28 mouse cellular contexts compared by ENCODE assay signal in the genomic region with DNA sequence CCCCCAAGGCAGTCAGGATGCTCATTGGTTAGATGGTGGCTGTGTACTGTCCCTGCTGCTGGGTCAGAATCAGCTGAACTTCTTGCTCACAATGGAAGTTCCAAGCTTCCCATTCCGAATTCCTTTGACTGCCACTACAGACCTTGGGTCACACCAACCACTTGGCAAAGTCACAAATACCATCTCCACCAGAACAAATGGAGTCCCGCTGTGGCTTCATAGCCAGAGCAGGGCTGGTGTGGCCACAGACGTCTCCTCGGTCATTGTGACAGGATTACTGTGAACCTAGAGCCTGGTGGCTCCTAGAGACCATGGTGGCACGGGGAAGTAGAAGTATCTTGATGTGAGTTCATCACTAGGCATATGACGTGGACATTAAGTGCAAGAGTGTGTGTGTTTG.
"Had no signal": no experiment of that assay in that cellular context is flagged by ENCODE, and none has a peak within 500 bp of the region (broad histone marks: within the 10 kb centered on the region; RNA-seq: fewer than 3 reads in every experiment).

No protein-coding gene starts in this region.

- H3K4me3 ChIP-seq: embryonic facial prominence, embryonic 10.5 days; embryonic facial prominence, embryonic 12.5 days; embryonic facial prominence, embryonic 13.5 days; embryonic facial prominence, embryonic 15.5 days; erythroblast, embryonic 14.5 days; forebrain, embryonic 10.5 days; forebrain, embryonic 12.5 days; forebrain, embryonic 13.5 days; forebrain, embryonic 15.5 days; gastrocnemius, adult 2 months; heart, adult 2 months had no signal

- ATAC-seq: forebrain, embryonic 13.5 days; forebrain, embryonic 14.5 days; forebrain, embryonic 15.5 days; forebrain, embryonic 16.5 days; forebrain, postnatal 0 days had no signal

- DNase-seq: cerebellum, adult 8-10 months; cerebellum, adult 9-10 months; cerebellum, adult 9-11 months; cerebellum, postnatal 10 days; cerebellum, postnatal 14 days; cerebellum, postnatal 25 days; cerebellum, postnatal 36 days; embryo, embryonic 11 days; forebrain, postnatal 0 days; gastrocnemius, adult 2 months; gastrocnemius, postnatal 10 days; gastrocnemius, postnatal 14 days; gastrocnemius, postnatal 25 days; gastrocnemius, postnatal 36 days; heart, adult 11 months; heart, adult 18-20 months; heart, adult 2 months had no signal

- H3K27me3 ChIP-seq: embryonic facial prominence, embryonic 12.5 days; embryonic facial prominence, embryonic 13.5 days; embryonic facial prominence, embryonic 15.5 days; forebrain, embryonic 12.5 days; forebrain, embryonic 13.5 days; forebrain, embryonic 15.5 days had no signal

- H3K36me3 ChIP-seq: embryonic facial prominence, embryonic 10.5 days; forebrain, embryonic 10.5 days; forebrain, embryonic 12.5 days; forebrain, embryonic 15.5 days had no signal

- H3K27ac ChIP-seq: embryonic facial prominence, embryonic 10.5 days; embryonic facial prominence, embryonic 12.5 days; embryonic facial prominence, embryonic 13.5 days; embryonic facial prominence, embryonic 15.5 days; forebrain, embryonic 10.5 days; forebrain, embryonic 12.5 days; forebrain, embryonic 13.5 days; forebrain, embryonic 15.5 days; gastrocnemius, adult 2 months; heart, adult 2 months had no signal

- H3K4me1 ChIP-seq: embryonic facial prominence, embryonic 10.5 days; embryonic facial prominence, embryonic 12.5 days; embryonic facial prominence, embryonic 15.5 days; forebrain, embryonic 10.5 days; forebrain, embryonic 12.5 days; forebrain, embryonic 13.5 days; forebrain, embryonic 15.5 days had no signal
